Comparison of ENCODE assay signal across 14 mouse cellular contexts in the genomic region with DNA sequence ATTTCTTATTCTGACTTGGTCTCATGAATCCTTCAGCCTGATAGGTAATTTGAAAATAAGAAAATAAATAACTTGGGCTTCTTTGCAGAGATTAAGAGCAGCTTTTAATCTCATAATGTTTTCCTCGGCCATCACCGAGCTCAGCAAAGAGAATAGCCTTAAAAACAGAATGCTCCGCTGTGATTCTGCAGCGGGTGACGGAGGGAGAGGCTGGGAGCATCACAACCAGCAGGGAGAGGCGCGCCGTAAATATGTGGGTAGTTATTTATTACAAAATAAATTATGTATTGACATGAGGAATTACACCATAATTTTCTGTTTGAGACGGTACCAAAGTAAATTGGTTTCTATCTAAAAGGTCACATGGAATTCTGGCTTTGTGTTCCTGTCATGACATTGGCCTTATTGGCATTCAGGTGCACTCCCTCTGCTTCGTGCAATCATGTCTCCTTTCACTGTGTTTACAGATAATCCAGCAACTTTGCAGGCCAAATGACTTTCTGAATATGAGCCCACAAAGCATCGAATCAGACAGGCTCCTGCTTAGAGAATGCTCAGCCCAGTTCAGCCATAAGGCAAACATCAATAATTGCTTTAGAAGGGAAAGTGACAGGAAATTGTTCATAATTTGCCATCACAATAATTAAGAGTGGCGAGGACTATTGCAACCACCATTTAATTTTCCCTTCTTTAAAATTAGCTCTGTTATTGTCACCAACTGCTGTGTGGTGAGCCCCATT.
A peak's percentile ranks its signal among the peaks of the same experiment; 100 is the strongest.
DNase-seq lines count a peak whose midpoint lies in the region; ATAC-seq lines count a peak whose summit lies in the region.
"Had no signal": no experiment of that assay in that cellular context is flagged by ENCODE, and none has a peak within 500 bp of the region (broad histone marks: within the 10 kb centered on the region; RNA-seq: fewer than 3 reads in every experiment).

No protein-coding gene starts in this region.

- WGBS in forebrain, embryonic 14.5 days = 69% methylated on average over 12 of the region's 12 CpGs
- WGBS in hindbrain, embryonic 16.5 days = 48% methylated on average over 12 of the region's 12 CpGs
- WGBS in midbrain, embryonic 16.5 days = 44% methylated on average over 12 of the region's 12 CpGs

- H3K36me3 ChIP-seq in forebrain, embryonic 14.5 days (ENCODE audit: control insufficient read depth, insufficient read depth, low read length) = no peaks in the 10 kb centered on the region
- H3K36me3 ChIP-seq in hindbrain, embryonic 16.5 days (ENCODE audit: control insufficient read depth, insufficient read depth, low read length) = no peaks in the 10 kb centered on the region
- no peaks in the 10 kb centered on the region for H3K36me3 ChIP-seq in midbrain, embryonic 16.5 days (ENCODE audit: control insufficient read depth, insufficient read depth, low read length)
- H3K36me3 ChIP-seq: G1E; limb, embryonic 13.5 days had no signal

- ATAC-seq in forebrain, embryonic 14.5 days = peak; percentile 54; the same call in 1 of the 2 replicates
- ATAC-seq in hindbrain, embryonic 16.5 days = peak; percentile 50; the same call in 1 of the 2 replicates
- ATAC-seq in midbrain, embryonic 16.5 days = peak; percentile 55
- ATAC-seq: CD4-positive, CD25-positive, alpha-beta regulatory T cell, adult 4 months; intestine, embryonic 16.5 days had no signal

- no peak overlapping the region for H3K9ac ChIP-seq in forebrain, embryonic 14.5 days (ENCODE audit: low read length)
- no peak overlapping the region for H3K9ac ChIP-seq in hindbrain, embryonic 16.5 days (ENCODE audit: low read depth, low read length)
- no peak overlapping the region for H3K9ac ChIP-seq in midbrain, embryonic 16.5 days (ENCODE audit: low read depth, low read length)
- H3K9ac ChIP-seq: limb, embryonic 13.5 days had no signal

- no peaks in the 10 kb centered on the region; the same call in 1 of the 2 replicates for H3K4me1 ChIP-seq in forebrain, embryonic 14.5 days (ENCODE audit: control insufficient read depth, insufficient read depth, low read length)
- peaks cover 3% of the 10 kb centered on the region for H3K4me1 ChIP-seq in hindbrain, embryonic 16.5 days (ENCODE audit: control insufficient read depth, insufficient read depth, low read depth, low read length)
- peaks cover 15% of the 10 kb centered on the region for H3K4me1 ChIP-seq in midbrain, embryonic 16.5 days (ENCODE audit: control insufficient read depth, insufficient read depth, low read length)
- H3K4me1 ChIP-seq: limb, embryonic 13.5 days had no signal

- H3K9me3 ChIP-seq in forebrain, embryonic 14.5 days (replicated peaks; ENCODE audit: control insufficient read depth, low read length) = no peaks in the 10 kb centered on the region
- H3K9me3 ChIP-seq in hindbrain, embryonic 16.5 days (ENCODE audit: control insufficient read depth, low read length) = no peaks in the 10 kb centered on the region
- H3K9me3 ChIP-seq in midbrain, embryonic 16.5 days (replicated peaks; ENCODE audit: control insufficient read depth, low read length, poor library complexity, severe bottlenecking) = no peaks in the 10 kb centered on the region
- H3K9me3 ChIP-seq: G1E; limb, embryonic 13.5 days had no signal

- no peak overlapping the region for H3K27ac ChIP-seq in forebrain, embryonic 14.5 days (ENCODE audit: low read depth, low read length)
- peak overlapping the region; percentile 20 for H3K27ac ChIP-seq in hindbrain, embryonic 16.5 days (ENCODE audit: low read depth, low read length)
- peak overlapping the region; percentile 58 for H3K27ac ChIP-seq in midbrain, embryonic 16.5 days (ENCODE audit: low read length)
- H3K27ac ChIP-seq: limb, embryonic 13.5 days had no signal

- peak; percentile 22 to 35 for DNase-seq in cerebellum, postnatal 10 days
- DNase-seq in cerebellum, postnatal 25 days = no peak
- DNase-seq in forebrain, embryonic 14.5 days (ENCODE audit: low spot score) = peak; percentile 33
- no peak for DNase-seq in lung, adult 18-20 months
- no peak for DNase-seq in adrenal gland, postnatal 14 days
- no peak for DNase-seq in thymus, postnatal 10 days (ENCODE audit: low spot score in 2 of 2)
- DNase-seq: heart, postnatal 14 days had no signal

- no peak overlapping the region for H3K4me2 ChIP-seq in forebrain, embryonic 14.5 days (ENCODE audit: low read length)
- H3K4me2 ChIP-seq in hindbrain, embryonic 16.5 days (ENCODE audit: low read length) = no peak overlapping the region; the same call in 1 of the 2 replicates
- H3K4me2 ChIP-seq in midbrain, embryonic 16.5 days (ENCODE audit: low read length) = no peak overlapping the region
- H3K4me2 ChIP-seq: heart, embryonic 11.5 days; limb, embryonic 13.5 days had no signal

- no peak overlapping the region for H3K4me3 ChIP-seq in forebrain, embryonic 14.5 days (ENCODE audit: low read depth, low read length)
- H3K4me3 ChIP-seq in hindbrain, embryonic 16.5 days (ENCODE audit: low read length) = no peak overlapping the region
- no peak overlapping the region for H3K4me3 ChIP-seq in midbrain, embryonic 16.5 days (ENCODE audit: low read depth, low read length)
- H3K4me3 ChIP-seq: limb, embryonic 13.5 days had no signal

- no peaks in the 10 kb centered on the region for H3K27me3 ChIP-seq in forebrain, embryonic 14.5 days (replicated peaks; ENCODE audit: control insufficient read depth, insufficient read depth, low read length)
- no peaks in the 10 kb centered on the region for H3K27me3 ChIP-seq in hindbrain, embryonic 16.5 days (replicated peaks; ENCODE audit: control insufficient read depth, insufficient read depth, low read length)
- no peaks in the 10 kb centered on the region for H3K27me3 ChIP-seq in midbrain, embryonic 16.5 days (ENCODE audit: control insufficient read depth, insufficient read depth, low read depth, low read length)
- H3K27me3 ChIP-seq: limb, embryonic 13.5 days had no signal

Comparison
In these comparisons a context has a peak if more than half of its experiments do, and no peak if none do; other contexts are left out.
1. DNase-seq: peak in cerebellum, postnatal 10 days (2 of 2) and forebrain, embryonic 14.5 days (single experiment); none in cerebellum, postnatal 25 days (0 of 2), lung, adult 18-20 months (0 of 2), adrenal gland, postnatal 14 days (single experiment) and thymus, postnatal 10 days (0 of 2).
2. Peak in every context shown above with its lines, with median percentiles within 50 percentile points of each other: ATAC-seq.